Mouse (Mus musculus) urinary bladder, postnatal 36 days (tissue): ENCODE results near the gene Gnpat.
A peak's percentile ranks its signal among the peaks of the same experiment; 100 is the strongest.
"Not testable (repeated sequence)": the region's sequence is repeated elsewhere in the genome, so short reads cannot be mapped to it uniquely, and the experiment has no call there.

Experiments
- DNase-seq, 2 experiments: peaks; one replicate each; pipeline ENCODE4 v3.0.0; 2022; ENCODE audit warnings: low spot score in 2 of 2, mixed read lengths in 1 of 2

Gene Gnpat

GRCm38 (mm10) chr8:124842929-124843328, 19.9 kb upstream of the Gnpat start:
- DNase-seq, result not testable (repeated sequence)

- DNase-seq, result no peak
Measured at GRCm38 (mm10) chr8:124845131-124845530, 17.7 kb upstream of the Gnpat start.

GRCm38 (mm10) chr8:124845573-124845972, 17.3 kb upstream of the Gnpat start:
- no peak for DNase-seq

- no peak for DNase-seq
Measured at GRCm38 (mm10) chr8:124853511-124853910, 9.3 kb upstream of the Gnpat start.

- DNase-seq, result no peak
Measured at GRCm38 (mm10) chr8:124859466-124859865, 3.4 kb upstream of the Gnpat start.

- DNase-seq, result no peak
Measured at GRCm38 (mm10) chr8:124860188-124860587, 2.6 kb upstream of the Gnpat start.

GRCm38 (mm10) chr8:124863163-124863677, 387 bp downstream of the Gnpat start:
- no peak for DNase-seq

- DNase-seq, result no peak
Measured at GRCm38 (mm10) chr8:124863729-124864128, 896 bp downstream of the Gnpat start.

- no peak for DNase-seq
Measured at GRCm38 (mm10) chr8:124866669-124867068, 3.8 kb downstream of the Gnpat start.

- no peak for DNase-seq
Measured at GRCm38 (mm10) chr8:124867126-124867525, 4.3 kb downstream of the Gnpat start.

GRCm38 (mm10) chr8:124869708-124870107, 6.9 kb downstream of the Gnpat start:
- DNase-seq, result no peak

GRCm38 (mm10) chr8:124871474-124871873, 8.6 kb downstream of the Gnpat start:
- no peak for DNase-seq

- DNase-seq, result no peak
Measured at GRCm38 (mm10) chr8:124872081-124872480, 9.2 kb downstream of the Gnpat start.

- DNase-seq, result no peak
Measured at GRCm38 (mm10) chr8:124872690-124873089, 9.9 kb downstream of the Gnpat start.

GRCm38 (mm10) chr8:124878141-124878540, 15.3 kb downstream of the Gnpat start:
- DNase-seq, result no peak

GRCm38 (mm10) chr8:124878946-124879526, 16.2 kb downstream of the Gnpat start:
- DNase-seq, result no peak

GRCm38 (mm10) chr8:124888385-124888784, 25.6 kb downstream of the Gnpat start:
- DNase-seq, result no peak

- DNase-seq, result no peak
Measured at GRCm38 (mm10) chr8:124892596-124892995, 29.8 kb downstream of the Gnpat start.

GRCm38 (mm10) chr8:124896010-124896631, 33.3 kb downstream of the Gnpat start:
- DNase-seq, result no peak

GRCm38 (mm10) chr8:124896632-124897385, 34.0 kb downstream of the Gnpat start:
- peak; percentile 71 to 80 for DNase-seq

- peak; percentile 97 to 98 for DNase-seq
Measured at GRCm38 (mm10) chr8:124897386-124898250, 34.8 kb downstream of the Gnpat start, which contains the start of the genes Exoc8 and Sprtn. TSS of gene Exoc8 (minus strand) at chr8:124897705. TSS of gene Sprtn (plus strand) at chr8:124897886.
